Mouse (Mus musculus): ENCODE measurements around the gene Abcg8. TPM values are rescaled to one million over a fixed set of nuclear protein-coding genes. Genes with fewer than 3 reads are reported as not detected.

Gene Abcg8
- total RNA-seq, 2 experiments from 2014 or later: not detected

GRCm38 (mm10) chr17:84713563-84714164, 37.6 kb downstream of the Abcg8 start:
- no peak for DNase-seq

GRCm38 (mm10) chr17:84714930-84715329, 38.8 kb downstream of the Abcg8 start:
- DNase-seq: no peak

- no peak for DNase-seq
Observed at GRCm38 (mm10) chr17:84716252-84716872, 40.3 kb downstream of the Abcg8 start.

GRCm38 (mm10) chr17:84717416-84717815, 41.3 kb downstream of the Abcg8 start:
- DNase-seq: no peak

- no peak for DNase-seq
Observed at GRCm38 (mm10) chr17:84719105-84719504, 43.0 kb downstream of the Abcg8 start.

- no peak for DNase-seq
Observed at GRCm38 (mm10) chr17:84724028-84724427, 47.9 kb downstream of the Abcg8 start.

- DNase-seq: no peak
Observed at GRCm38 (mm10) chr17:84725163-84725562, 49.1 kb downstream of the Abcg8 start.

GRCm38 (mm10) chr17:84728201-84728911, 52.3 kb downstream of the Abcg8 start:
- DNase-seq: no peak

GRCm38 (mm10) chr17:84729140-84729539, 53.0 kb downstream of the Abcg8 start:
- no peak for DNase-seq

GRCm38 (mm10) chr17:84731361-84731760, 55.3 kb downstream of the Abcg8 start:
- DNase-seq: no peak

- no peak for DNase-seq
Observed at GRCm38 (mm10) chr17:84732612-84733011, 56.5 kb downstream of the Abcg8 start.

- DNase-seq: no peak
Observed at GRCm38 (mm10) chr17:84736719-84737118, 60.6 kb downstream of the Abcg8 start.

- DNase-seq: no peak
Observed at GRCm38 (mm10) chr17:84738073-84738797, 62.1 kb downstream of the Abcg8 start.

GRCm38 (mm10) chr17:84744256-84744655, 68.2 kb downstream of the Abcg8 start:
- DNase-seq: no peak

GRCm38 (mm10) chr17:84745001-84745400, 68.9 kb downstream of the Abcg8 start:
- no peak for DNase-seq

- DNase-seq: no peak
Observed at GRCm38 (mm10) chr17:84747212-84747611, 71.1 kb downstream of the Abcg8 start.

GRCm38 (mm10) chr17:84748152-84748682, 72.1 kb downstream of the Abcg8 start:
- DNase-seq: no peak

- DNase-seq: no peak
Observed at GRCm38 (mm10) chr17:84749297-84749696, 73.2 kb downstream of the Abcg8 start.

Measured in heart, postnatal 4 days (tissue).